Mouse (Mus musculus): ENCODE measurements around the gene Nr5a2. TPM values are rescaled to one million over a fixed set of nuclear protein-coding genes. Genes with fewer than 3 reads are reported as not detected.

The Nr5a2 gene
- total RNA-seq, 2 experiments from 2014 or later = 0.11 to 0.90 TPM

- intact Hi-C loops (cut with DNase I) = no loop called here
- no peak for DNase-seq (ENCODE audit: low spot score in 2 of 2)
Measured at GRCm38 (mm10) chr1:136951155-136951650, 9.0 kb downstream of the Nr5a2 start.

GRCm38 (mm10) chr1:136949323-136949741 is 10.9 kb downstream of the Nr5a2 start:
- DNase-seq (ENCODE audit: low spot score in 2 of 2) = no peak
- intact Hi-C loops (cut with DNase I) = loop anchor here (5.0 kb wide), 1 partner anchor 273 kb away; no protein-coding TSS in a partner anchor

GRCm38 (mm10) chr1:136948511-136949275 is 11.6 kb downstream of the Nr5a2 start:
- peak in 1 of 2 experiments; percentile 26 for DNase-seq (ENCODE audit: low spot score in 2 of 2)
- intact Hi-C loops (cut with DNase I) = loop anchor here (5.0 kb wide), 1 partner anchor 274 kb away; no protein-coding TSS in a partner anchor

- intact Hi-C loops (cut with DNase I) = loop anchor here (5.0 kb wide), 1 partner anchor 274 kb away; no protein-coding TSS in a partner anchor
- no peak for DNase-seq (ENCODE audit: low spot score in 2 of 2)
Measured at GRCm38 (mm10) chr1:136948127-136948422, 12.2 kb downstream of the Nr5a2 start.

- intact Hi-C loops (cut with DNase I) = loop anchor here (5.0 kb wide), 1 partner anchor 275 kb away; no protein-coding TSS in a partner anchor
- no peak for DNase-seq (ENCODE audit: low spot score in 2 of 2)
Measured at GRCm38 (mm10) chr1:136947394-136948126, 12.7 kb downstream of the Nr5a2 start.

GRCm38 (mm10) chr1:136946806-136947393 is 13.3 kb downstream of the Nr5a2 start:
- intact Hi-C loops (cut with DNase I) = loop anchor here (5.0 kb wide), 1 partner anchor 275 kb away; no protein-coding TSS in a partner anchor
- DNase-seq (ENCODE audit: low spot score in 2 of 2) = no peak

- intact Hi-C loops (cut with DNase I) = loop anchor here (5.0 kb wide), 1 partner anchor 276 kb away; no protein-coding TSS in a partner anchor
- no peak for DNase-seq (ENCODE audit: low spot score in 2 of 2)
Measured at GRCm38 (mm10) chr1:136946404-136946803, 13.8 kb downstream of the Nr5a2 start.

GRCm38 (mm10) chr1:136945876-136946275 is 14.4 kb downstream of the Nr5a2 start:
- intact Hi-C loops (cut with DNase I) = loop anchor here (5.0 kb wide), 1 partner anchor 276 kb away; no protein-coding TSS in a partner anchor
- DNase-seq (ENCODE audit: low spot score in 2 of 2) = no peak

GRCm38 (mm10) chr1:136945426-136945825 is 14.8 kb downstream of the Nr5a2 start:
- intact Hi-C loops (cut with DNase I) = loop anchor here (5.0 kb wide), 1 partner anchor 277 kb away; no protein-coding TSS in a partner anchor
- DNase-seq (ENCODE audit: low spot score in 2 of 2) = no peak

- intact Hi-C loops (cut with DNase I) = no loop called here
- no peak for DNase-seq (ENCODE audit: low spot score in 2 of 2)
Measured at GRCm38 (mm10) chr1:136940603-136941002, 19.6 kb downstream of the Nr5a2 start.

- intact Hi-C loops (cut with DNase I) = no loop called here
- no peak for DNase-seq (ENCODE audit: low spot score in 2 of 2)
Measured at GRCm38 (mm10) chr1:136939220-136939619, 21.0 kb downstream of the Nr5a2 start.

- intact Hi-C loops (cut with DNase I) = no loop called here
- DNase-seq (ENCODE audit: low spot score in 2 of 2) = peak; percentile 23 to 37
Measured at GRCm38 (mm10) chr1:136935960-136936324, 24.3 kb downstream of the Nr5a2 start.

GRCm38 (mm10) chr1:136935316-136935959 is 24.8 kb downstream of the Nr5a2 start:
- no peak for DNase-seq (ENCODE audit: low spot score in 2 of 2)
- intact Hi-C loops (cut with DNase I) = no loop called here

GRCm38 (mm10) chr1:136934051-136934450 is 26.2 kb downstream of the Nr5a2 start:
- DNase-seq (ENCODE audit: low spot score in 2 of 2) = no peak
- intact Hi-C loops (cut with DNase I) = no loop called here

- DNase-seq (ENCODE audit: low spot score in 2 of 2) = no peak
- intact Hi-C loops (cut with DNase I) = no loop called here
Measured at GRCm38 (mm10) chr1:136931026-136931425, 29.2 kb downstream of the Nr5a2 start.

- intact Hi-C loops (cut with DNase I) = no loop called here
- DNase-seq (ENCODE audit: low spot score in 2 of 2) = no peak
Measured at GRCm38 (mm10) chr1:136929743-136930142, 30.5 kb downstream of the Nr5a2 start.

- intact Hi-C loops (cut with DNase I) = no loop called here
- no peak for DNase-seq (ENCODE audit: low spot score in 2 of 2)
Measured at GRCm38 (mm10) chr1:136927428-136927827, 32.8 kb downstream of the Nr5a2 start.

GRCm38 (mm10) chr1:136926026-136926425 is 34.2 kb downstream of the Nr5a2 start:
- intact Hi-C loops (cut with DNase I) = no loop called here
- no peak for DNase-seq (ENCODE audit: low spot score in 2 of 2)

- DNase-seq (ENCODE audit: low spot score in 2 of 2) = no peak
- intact Hi-C loops (cut with DNase I) = no loop called here
Measured at GRCm38 (mm10) chr1:136920089-136920488, 40.2 kb downstream of the Nr5a2 start.
